Mouse (Mus musculus): ENCODE data around the gene Cfap54.

The Cfap54 gene

DNA sequence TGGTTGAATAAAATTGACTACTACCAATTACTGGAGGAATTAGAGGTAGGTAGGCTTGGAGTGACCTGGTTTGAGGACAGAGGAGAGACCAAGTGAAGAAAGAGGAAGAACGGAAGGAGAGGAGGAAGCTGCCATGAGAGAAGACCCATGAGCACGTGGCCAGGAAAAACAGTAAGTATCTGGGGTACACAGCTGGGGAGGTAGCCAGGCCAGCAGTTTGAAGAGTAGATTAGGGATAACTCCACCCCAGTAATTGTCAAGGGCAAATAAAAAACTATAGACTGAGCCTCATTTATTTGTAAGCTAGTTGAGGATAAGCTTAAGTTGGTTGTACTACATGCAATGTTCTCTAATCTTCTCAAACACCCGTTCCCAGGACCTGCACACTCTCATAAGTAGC is 116.3 kb downstream of the Cfap54 start:
- in situ Hi-C loops (cut with MboI, MseI): no loop called here

DNA sequence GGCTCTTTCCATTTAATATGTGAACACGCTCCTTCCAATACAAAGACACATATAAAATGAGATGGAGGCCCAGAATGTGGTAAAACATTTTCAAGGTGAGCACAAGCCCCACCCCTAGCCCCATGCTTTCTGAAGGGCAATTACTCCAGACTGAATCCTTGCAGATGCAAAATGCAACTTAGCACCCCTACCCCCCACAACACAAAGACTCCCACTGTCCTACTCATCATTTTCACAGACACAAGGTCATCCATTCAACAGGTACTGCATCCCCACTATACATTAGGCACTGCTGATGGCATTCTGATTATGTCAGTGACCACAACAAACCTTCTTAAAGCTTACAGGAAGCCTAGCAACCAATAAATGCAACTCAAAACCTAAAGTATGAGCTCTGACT is 131.4 kb downstream of the Cfap54 start:
- in situ Hi-C loops (cut with MboI, MseI): no loop called here

DNA sequence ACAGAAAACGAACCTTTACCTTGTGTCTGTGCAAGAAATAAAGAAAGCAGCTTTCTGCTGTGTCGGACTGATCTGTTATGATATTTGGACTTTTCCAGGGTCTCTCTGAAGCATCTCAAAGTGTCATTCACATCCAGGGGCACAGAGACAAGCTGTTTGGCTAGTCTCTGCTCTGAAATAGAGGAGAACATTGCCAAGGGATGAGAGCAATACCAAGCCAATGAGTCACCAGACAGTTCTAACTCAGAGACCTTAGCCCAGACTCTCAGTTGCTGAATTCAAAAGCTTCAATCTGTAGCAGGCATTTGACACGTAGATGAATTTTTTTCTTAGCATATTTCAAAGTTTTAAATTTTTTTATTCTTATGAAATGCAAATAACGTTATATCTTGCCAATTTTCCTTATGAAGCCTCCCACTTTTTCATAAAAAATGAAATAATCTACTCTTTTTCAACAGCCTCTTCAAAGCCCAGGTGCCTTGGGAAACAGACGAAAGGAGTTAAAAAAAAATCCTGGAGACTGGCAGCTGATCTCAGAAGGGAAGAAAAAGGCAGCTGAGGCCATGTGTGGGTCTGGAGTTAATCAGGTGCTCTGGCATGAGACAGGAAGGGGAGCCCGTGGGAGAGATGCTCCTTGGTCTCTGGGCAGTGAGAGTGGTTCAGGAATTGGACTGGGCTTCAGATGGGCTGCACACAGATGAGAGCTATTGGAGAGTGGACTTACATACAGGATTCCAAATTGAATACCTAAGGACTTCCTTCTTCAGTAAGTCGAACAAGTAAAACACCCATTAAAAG is 138.4 kb downstream of the Cfap54 start:
- in situ Hi-C loops (cut with MboI, MseI): no loop called here

DNA sequence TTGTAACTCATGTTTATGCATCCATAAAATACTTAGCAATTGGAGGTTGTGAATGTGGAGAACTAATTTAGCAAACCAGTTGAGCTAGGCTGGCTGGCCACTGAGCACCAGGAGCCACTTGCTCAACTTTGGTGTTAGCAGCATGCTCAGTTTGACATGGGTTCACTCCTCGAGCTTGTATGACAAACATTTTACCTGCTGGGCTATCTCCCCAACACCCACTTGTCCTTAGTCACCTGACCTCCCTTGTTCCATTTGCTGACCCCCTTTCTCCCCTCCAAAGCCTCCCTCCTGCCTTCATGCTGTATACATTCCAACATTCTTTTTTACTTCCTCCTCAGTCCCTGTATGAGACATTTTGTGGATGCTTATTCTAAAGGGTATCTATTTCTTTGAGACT is 139.8 kb downstream of the Cfap54 start:
- in situ Hi-C loops (cut with MboI, MseI): no loop called here

- in situ Hi-C loops (cut with MboI, MseI): no loop called here
Measured at GRCm38 (mm10) chr10:92937741-92938285, 143.6 kb downstream of the Cfap54 start.

DNA sequence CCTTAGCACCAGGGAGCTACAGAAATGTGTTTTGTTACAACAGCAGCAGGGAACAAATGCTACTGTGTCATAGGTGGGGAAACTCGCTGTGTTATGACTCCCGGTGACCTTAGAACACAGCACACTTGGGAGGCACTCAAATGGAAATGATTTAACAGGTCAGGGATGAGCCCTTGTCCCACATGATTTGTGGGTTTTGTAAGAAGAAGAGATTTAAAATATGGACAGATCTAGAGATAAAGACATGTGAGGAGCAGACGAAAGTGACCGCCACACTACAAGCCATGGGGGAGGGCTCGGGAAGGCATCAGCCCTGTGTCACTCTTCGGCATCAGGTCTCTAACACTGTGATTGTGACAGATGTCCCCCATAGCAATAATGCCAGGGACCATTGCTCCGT is 144.3 kb downstream of the Cfap54 start:
- in situ Hi-C loops (cut with MboI, MseI): no loop called here

GRCm38 (mm10) chr10:92934506-92934905 is 146.9 kb downstream of the Cfap54 start:
- in situ Hi-C loops (cut with MboI, MseI): no loop called here

DNA sequence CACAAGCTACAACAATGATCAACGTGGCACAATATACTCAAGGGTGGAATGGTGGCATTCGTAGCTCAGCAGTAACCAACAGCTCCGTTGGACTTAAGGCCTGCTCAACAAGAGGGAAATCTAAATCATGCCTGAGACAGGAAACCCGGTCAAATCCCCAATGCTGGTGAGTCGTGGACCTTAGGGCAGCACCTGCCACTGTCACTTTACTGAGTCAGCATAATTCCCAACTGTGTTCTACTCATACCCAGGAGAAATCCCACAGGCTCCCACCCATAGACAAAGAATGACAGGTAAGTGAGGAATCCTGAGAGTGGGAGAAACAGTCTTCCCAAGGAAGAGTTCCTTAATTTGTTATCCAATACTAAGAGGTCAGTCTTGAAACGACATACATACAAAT is 147.8 kb downstream of the Cfap54 start:
- in situ Hi-C loops (cut with MboI, MseI): no loop called here

GRCm38 (mm10) chr10:92932464-92932863 is 149.0 kb downstream of the Cfap54 start:
- in situ Hi-C loops (cut with MboI, MseI): no loop called here

DNA sequence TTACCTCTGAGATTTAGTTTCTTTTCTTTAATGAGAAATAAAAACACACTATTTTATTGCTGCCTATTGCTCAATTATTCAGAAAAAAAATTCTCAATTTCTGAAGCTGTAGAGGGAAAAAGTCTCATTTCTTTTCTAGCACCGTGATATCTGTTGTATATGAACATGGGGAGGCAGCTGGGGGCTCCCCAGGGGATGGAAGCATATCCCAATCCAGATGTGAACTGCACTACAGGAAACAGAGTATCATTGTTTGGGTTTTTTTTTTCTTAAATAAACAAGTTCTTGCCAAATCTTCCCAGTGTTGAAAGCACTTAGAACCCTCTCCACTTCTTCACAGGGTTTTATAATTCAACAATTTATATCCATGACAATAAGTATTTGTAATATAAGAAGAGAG is 151.4 kb downstream of the Cfap54 start:
- in situ Hi-C loops (cut with MboI, MseI): no loop called here

GRCm38 (mm10) chr10:92928256-92928655 is 153.2 kb downstream of the Cfap54 start:
- in situ Hi-C loops (cut with MboI, MseI): no loop called here

- in situ Hi-C loops (cut with MboI, MseI): no loop called here
Measured at GRCm38 (mm10) chr10:92918551-92918950, 162.9 kb downstream of the Cfap54 start.

DNA sequence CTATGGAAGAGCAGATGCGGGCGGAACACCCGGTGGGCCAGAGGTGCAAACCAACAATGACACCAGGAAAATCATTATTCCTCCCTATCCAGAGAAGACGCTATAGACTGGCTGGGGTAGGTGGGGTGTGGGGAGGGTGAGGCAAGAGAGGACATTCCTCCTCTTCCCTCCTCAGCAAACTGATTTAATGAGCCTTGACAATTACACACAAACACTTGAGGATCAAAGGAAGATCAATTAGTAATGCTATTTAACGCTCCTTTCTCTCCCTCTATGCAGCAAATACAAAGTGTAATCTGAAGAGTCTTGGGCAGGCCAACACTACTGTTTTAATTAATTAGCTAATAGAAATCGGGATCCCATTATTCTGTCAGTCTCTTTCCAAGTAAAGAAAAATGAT is 174.2 kb downstream of the Cfap54 start:
- in situ Hi-C loops (cut with MboI, MseI): no loop called here

DNA sequence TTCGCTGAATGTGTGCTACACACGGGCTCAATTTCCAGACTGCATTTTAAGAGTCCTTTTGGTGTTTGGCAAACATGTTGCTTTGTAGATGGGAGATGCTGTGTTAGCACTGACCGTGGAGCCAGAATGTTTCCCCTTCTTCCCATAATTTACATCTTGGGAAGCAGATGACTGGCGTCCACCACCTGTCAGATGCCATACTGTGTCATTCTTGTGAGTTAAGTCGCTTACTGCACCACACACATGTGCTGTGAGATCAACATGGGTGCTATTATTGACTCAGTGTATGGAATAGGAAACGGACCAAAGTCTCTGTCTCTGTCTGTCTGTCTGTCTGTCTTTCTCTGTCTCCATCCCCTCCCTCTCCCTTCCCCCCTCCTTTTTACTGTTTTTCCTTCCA is 193.0 kb downstream of the Cfap54 start:
- in situ Hi-C loops (cut with MboI, MseI): loop anchor here in 1 of 2 experiments (25.0 kb wide), 1 partner anchor 1724 kb away; no protein-coding TSS in a partner anchor

GRCm38 (mm10) chr10:92878000-92878399 is 203.4 kb downstream of the Cfap54 start:
- in situ Hi-C loops (cut with MboI, MseI): loop anchor here in 1 of 2 experiments (25.0 kb wide), 1 partner anchor 1734 kb away; no protein-coding TSS in a partner anchor

GRCm38 (mm10) chr10:92840980-92841379 is 240.4 kb downstream of the Cfap54 start:
- in situ Hi-C loops (cut with MboI, MseI): no loop called here

GRCm38 (mm10) chr10:92837572-92837971 is 243.8 kb downstream of the Cfap54 start:
- in situ Hi-C loops (cut with MboI, MseI): no loop called here

DNA sequence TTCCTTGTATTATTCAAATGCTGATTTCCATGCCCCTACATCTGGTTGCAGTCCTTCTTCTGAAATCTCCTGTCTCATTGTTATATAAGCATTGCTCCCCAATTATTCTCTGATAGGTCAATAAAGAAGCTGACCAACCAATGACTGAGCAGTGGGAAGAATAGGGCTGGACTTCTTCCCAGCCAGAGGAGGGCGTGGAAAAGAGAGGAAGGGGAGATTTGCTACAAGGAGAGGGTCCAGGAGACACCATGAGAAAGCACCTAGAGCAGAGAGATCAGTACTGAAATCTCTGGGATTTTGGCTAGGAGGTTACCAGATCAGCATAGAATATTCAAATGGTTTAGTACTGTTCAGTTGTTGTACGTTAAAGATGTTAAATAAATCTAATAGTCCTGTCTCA is 244.4 kb downstream of the Cfap54 start:
- in situ Hi-C loops (cut with MboI, MseI): no loop called here

DNA sequence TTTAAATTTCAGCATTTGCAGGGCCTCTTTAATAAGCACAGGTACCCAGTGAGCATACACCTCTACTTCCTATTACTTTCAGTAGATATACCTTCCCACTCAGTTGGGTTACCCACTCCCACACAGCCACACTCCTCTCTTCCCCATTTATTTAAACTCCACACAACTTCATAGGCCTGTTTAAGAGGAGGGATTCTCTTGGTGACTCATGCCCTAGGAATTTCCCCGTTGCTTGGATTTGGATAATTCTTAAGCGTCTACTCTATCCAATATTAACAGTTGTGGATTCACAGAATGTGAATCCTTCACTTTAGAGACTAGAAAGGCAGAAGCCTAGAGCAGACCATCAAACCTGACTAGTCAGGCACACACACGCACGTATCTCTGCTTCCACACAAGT is 259.9 kb downstream of the Cfap54 start:
- in situ Hi-C loops (cut with MboI, MseI): no loop called here

GRCm38 (mm10) chr10:92818190-92818589 is 263.2 kb downstream of the Cfap54 start:
- in situ Hi-C loops (cut with MboI, MseI): no loop called here

DNA sequence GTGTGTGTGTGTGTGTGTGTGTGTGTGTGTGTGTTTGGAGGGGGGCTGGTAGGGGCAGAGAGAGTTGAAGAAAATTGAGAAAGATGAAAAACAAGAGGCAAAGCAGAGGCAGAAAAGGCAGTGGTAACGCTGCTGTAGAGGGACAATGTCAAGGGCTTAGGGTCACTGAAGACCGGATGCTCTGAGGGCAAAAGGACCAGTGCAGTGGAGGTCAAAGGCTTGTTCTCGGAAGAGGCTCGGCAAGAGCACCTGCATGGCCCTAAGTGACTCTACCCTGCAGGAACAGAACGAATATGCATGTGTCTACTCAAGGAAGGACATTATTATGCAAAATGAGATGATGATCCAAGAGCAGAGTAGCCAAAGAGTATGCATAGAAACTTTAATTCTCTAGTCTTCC is 264.5 kb downstream of the Cfap54 start:
- in situ Hi-C loops (cut with MboI, MseI): no loop called here

GRCm38 (mm10) chr10:92810894-92811293 is 270.5 kb downstream of the Cfap54 start:
- in situ Hi-C loops (cut with MboI, MseI): no loop called here

DNA sequence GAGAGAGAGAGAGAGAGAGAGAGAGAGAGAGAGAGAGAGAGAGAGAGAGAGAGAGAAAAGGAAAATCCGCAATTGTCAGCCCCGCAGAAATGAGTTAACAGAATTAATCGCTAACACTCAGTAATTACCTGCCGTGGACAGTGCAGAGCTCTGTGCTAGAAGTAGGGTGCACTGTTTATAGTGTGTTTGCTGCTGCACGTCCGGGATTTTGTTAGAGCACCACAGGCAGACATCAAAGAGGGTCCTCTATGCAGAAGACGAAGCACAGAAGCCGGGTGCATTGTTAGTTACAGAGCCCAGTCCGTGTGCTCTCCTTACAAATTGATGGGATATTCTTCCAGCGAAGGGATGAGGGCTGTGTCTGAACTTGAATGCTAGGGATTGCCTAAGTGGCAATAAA is 289.5 kb downstream of the Cfap54 start:
- in situ Hi-C loops (cut with MboI, MseI): no loop called here
